Mouse (Mus musculus) inflammation-experienced regulatory T-cells, adult 6 months (primary cell): ENCODE measurements at regions not wholly inside any gene's neighbourhood (a gene's known extent, or its start where the extent isn't known, plus 50 kb on each side); places are given as distances from the start of the nearest gene placed in this dataset.

ENCODE experiments used
- ATAC-seq: one replicate; pipeline ENCODE4 v1.8.0; 2017

GRCm38 (mm10) chr4:7091201-7091814 lies 1147.5 kb downstream of the Car8 start:
- ATAC-seq = peak; percentile 70
